In the genomic region with DNA sequence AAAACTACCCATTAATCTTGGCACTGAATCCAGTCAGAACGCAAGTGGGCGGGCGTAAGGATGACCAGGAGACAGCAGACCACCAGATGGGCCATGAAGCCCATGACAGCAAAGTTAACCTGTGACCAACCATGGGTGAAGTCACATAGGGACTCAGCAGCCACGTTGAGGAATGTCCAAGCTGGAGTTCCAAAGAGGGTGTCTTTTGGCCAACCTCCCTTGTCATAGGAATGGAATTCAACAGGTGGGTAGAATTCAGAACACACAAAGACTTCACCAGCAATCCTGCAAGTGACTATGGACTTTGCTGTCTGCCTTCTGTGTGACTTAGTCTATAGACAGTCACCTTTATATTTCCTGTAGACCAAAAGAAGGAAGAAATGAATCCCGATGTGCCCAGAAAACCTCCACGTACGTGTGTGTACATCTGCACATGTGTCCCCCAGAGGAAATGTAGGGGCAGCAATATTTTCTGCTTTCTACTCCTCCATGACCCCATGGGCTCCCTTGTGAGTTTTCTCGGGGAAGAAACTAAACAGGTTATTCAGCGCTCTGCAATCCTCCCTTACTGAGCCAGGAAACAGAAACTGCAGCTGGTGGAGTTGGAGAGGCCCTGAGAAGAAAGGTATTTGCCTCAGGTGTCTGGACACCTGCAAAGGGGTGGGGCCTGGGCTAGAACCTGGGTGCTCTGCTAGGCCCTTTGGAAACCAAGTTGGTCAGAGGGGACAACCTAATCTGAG, we compare ENCODE assay signal across 14 mouse cellular contexts. TPM values are rescaled to one million over a fixed set of nuclear protein-coding genes. Genes with fewer than 3 reads are reported as not detected.
DNase-seq lines count a peak whose midpoint lies in the region; ATAC-seq and TF ChIP-seq lines count a peak whose summit lies in the region.
"Had no signal": no experiment of that assay in that cellular context is flagged by ENCODE, and none has a peak within 500 bp of the region (broad histone marks: within the 10 kb centered on the region; RNA-seq: fewer than 3 reads in every experiment).

No protein-coding gene starts in this region.

- H3K4me3 ChIP-seq in lung, embryonic 14.5 days (ENCODE audit: low read depth, low read length): no peak overlapping the region
- no peak overlapping the region for H3K4me3 ChIP-seq in lung, adult 2 months (replicated peaks; ENCODE audit: extremely low read depth, low read depth, low read length)
- H3K4me3 ChIP-seq in intestine, embryonic 14.5 days (ENCODE audit: low read depth, low read length): no peak overlapping the region
- H3K4me3 ChIP-seq in kidney, embryonic 16.5 days (ENCODE audit: low read length): no peak overlapping the region
- H3K4me3 ChIP-seq in small intestine, adult 2 months (ENCODE audit: low read depth, low read length): no peak overlapping the region; the same call in 1 of the 2 replicates
- H3K4me3 ChIP-seq in cerebellum, adult 2 months (replicated peaks; ENCODE audit: insufficient read depth, low read depth, low read length): no peak overlapping the region
- H3K4me3 ChIP-seq: heart, embryonic 13.5 days; midbrain, embryonic 12.5 days had no signal

- WGBS in lung, embryonic 14.5 days: 59% methylated on average over 9 of the region's 9 CpGs
- WGBS in lung, adult 2 months: 59% methylated on average over 9 of the region's 9 CpGs
- WGBS in intestine, embryonic 14.5 days: 67% methylated on average over 9 of the region's 9 CpGs
- WGBS in kidney, embryonic 16.5 days: 60% methylated on average over 9 of the region's 9 CpGs
- 29% methylated on average over 9 of the region's 9 CpGs for WGBS in small intestine, adult 2 months
- WGBS in cerebellum, adult 2 months: 79% methylated on average over 9 of the region's 9 CpGs

- DNase-seq in lung, embryonic 14.5 days: peak; percentile 54
- no peak for DNase-seq in lung, adult 2 months
- no peak for DNase-seq in intestine, embryonic 14.5 days (ENCODE audit: low spot score)
- no peak for DNase-seq in frontal cortex, adult 2 months (ENCODE audit: extremely low spot score in 1 of 2, low spot score in 1 of 2)
- no peak for DNase-seq in cerebellum, adult 2 months
- DNase-seq: adrenal gland, adult 8-10 months; cerebellum, adult 11-12 months; thymus, postnatal 25 days had no signal

- H3K4me2 ChIP-seq in lung, embryonic 14.5 days: no peak overlapping the region
- no peak overlapping the region for H3K4me2 ChIP-seq in intestine, embryonic 14.5 days (ENCODE audit: low read length)
- H3K4me2 ChIP-seq in kidney, embryonic 16.5 days (replicated peaks; ENCODE audit: low read depth, low read length): no peak overlapping the region
- H3K4me2 ChIP-seq: heart, embryonic 13.5 days; midbrain, embryonic 12.5 days had no signal

- H3K9me3 ChIP-seq in lung, embryonic 14.5 days (ENCODE audit: low read depth, low read length): no peaks in the 10 kb centered on the region
- H3K9me3 ChIP-seq in intestine, embryonic 14.5 days (ENCODE audit: control insufficient read depth, low read length): no peaks in the 10 kb centered on the region
- H3K9me3 ChIP-seq in kidney, embryonic 16.5 days (ENCODE audit: low read length): no peaks in the 10 kb centered on the region
- H3K9me3 ChIP-seq: G1E; heart, embryonic 13.5 days; midbrain, embryonic 12.5 days had no signal

- ATAC-seq in lung, embryonic 14.5 days (ENCODE audit: insufficient read depth): peak; percentile 48
- peak; percentile 50 for ATAC-seq in intestine, embryonic 14.5 days (replicated peaks; ENCODE audit: low FRiP score, low TSS enrichment, low read depth)
- ATAC-seq in kidney, embryonic 16.5 days (ENCODE audit: low FRiP score, low TSS enrichment): peak; percentile 71
- no peak for ATAC-seq in erythroid progenitor cell, adult 5-6 weeks (replicated peaks; ENCODE audit: low FRiP score, poor library complexity, severe bottlenecking)

- no peak for TF ChIP-seq POLR2A in lung, adult 2 months (IDR thresholded peaks at IDR 0.05; ENCODE audit: borderline replicate concordance, extremely low read depth, low read depth, low read length)
- TF ChIP-seq POLR2A in small intestine, adult 2 months (IDR thresholded peaks at IDR 0.05; ENCODE audit: low read depth, low read length): 0 out of 2 replicates have a peak, but pooled peaks have one; percentile 19
- no peak for TF ChIP-seq POLR2A in cerebellum, adult 2 months (IDR thresholded peaks at IDR 0.05; ENCODE audit: borderline replicate concordance, insufficient read depth, low read length)

- peaks cover 10% of the 10 kb centered on the region; the same call in 1 of the 2 replicates for H3K4me1 ChIP-seq in lung, embryonic 14.5 days (ENCODE audit: insufficient read depth)
- H3K4me1 ChIP-seq in lung, adult 2 months (ENCODE audit: control insufficient read depth, insufficient read depth, low read length): peaks cover 36% of the 10 kb centered on the region
- peaks cover 16% of the 10 kb centered on the region; the same call in 1 of the 2 replicates for H3K4me1 ChIP-seq in intestine, embryonic 14.5 days (replicated peaks; ENCODE audit: control insufficient read depth, insufficient read depth, low read length)
- H3K4me1 ChIP-seq in kidney, embryonic 16.5 days (ENCODE audit: insufficient read depth, low read length): peaks cover 19% of the 10 kb centered on the region
- H3K4me1 ChIP-seq in small intestine, adult 2 months (ENCODE audit: control insufficient read depth, insufficient read depth, insufficient read length, low read length): peaks cover 17% of the 10 kb centered on the region
- no peaks in the 10 kb centered on the region for H3K4me1 ChIP-seq in cerebellum, adult 2 months (ENCODE audit: control insufficient read depth, insufficient read depth, low read length)
- H3K4me1 ChIP-seq: midbrain, embryonic 12.5 days had no signal

- no peaks in the 10 kb centered on the region for H3K27me3 ChIP-seq in lung, embryonic 14.5 days (ENCODE audit: insufficient read depth, low read length)
- no peaks in the 10 kb centered on the region for H3K27me3 ChIP-seq in intestine, embryonic 14.5 days (replicated peaks; ENCODE audit: control insufficient read depth, insufficient read depth, low read length)
- no peaks in the 10 kb centered on the region for H3K27me3 ChIP-seq in kidney, embryonic 16.5 days (ENCODE audit: insufficient read depth, low read length)
- H3K27me3 ChIP-seq in small intestine, adult 2 months (ENCODE audit: control insufficient read depth, insufficient read depth, low read length): no peaks in the 10 kb centered on the region
- no peaks in the 10 kb centered on the region for H3K27me3 ChIP-seq in cerebellum, adult 2 months (ENCODE audit: control insufficient read depth, insufficient read depth, low read length)
- H3K27me3 ChIP-seq: heart, embryonic 13.5 days; midbrain, embryonic 12.5 days had no signal

- peaks cover 49% of the 10 kb centered on the region for H3K36me3 ChIP-seq in lung, embryonic 14.5 days (ENCODE audit: insufficient read depth)
- peaks cover 49% of the 10 kb centered on the region for H3K36me3 ChIP-seq in intestine, embryonic 14.5 days (ENCODE audit: control insufficient read depth, insufficient read depth, low read length)
- peaks cover 49% of the 10 kb centered on the region for H3K36me3 ChIP-seq in kidney, embryonic 16.5 days (ENCODE audit: insufficient read depth, low read length)
- H3K36me3 ChIP-seq in small intestine, adult 2 months (ENCODE audit: control insufficient read depth, insufficient read depth, low read length): peaks cover 30% of the 10 kb centered on the region
- H3K36me3 ChIP-seq: G1E had no signal

- H3K27ac ChIP-seq in lung, embryonic 14.5 days (ENCODE audit: low read depth): peak overlapping the region; percentile 87
- H3K27ac ChIP-seq in intestine, embryonic 14.5 days (ENCODE audit: low read depth): peak overlapping the region; percentile 10; the same call in 1 of the 2 replicates
- peak overlapping the region; percentile 86 for H3K27ac ChIP-seq in kidney, embryonic 16.5 days (ENCODE audit: low read length)
- peak overlapping the region; percentile 87 for H3K27ac ChIP-seq in small intestine, adult 2 months (ENCODE audit: insufficient read depth, low read depth, low read length)
- H3K27ac ChIP-seq in cerebellum, adult 2 months (ENCODE audit: insufficient read depth, low read length): no peak overlapping the region
- H3K27ac ChIP-seq: heart, embryonic 13.5 days; midbrain, embryonic 12.5 days had no signal

- H3K9ac ChIP-seq in lung, embryonic 14.5 days: no peak overlapping the region
- H3K9ac ChIP-seq in intestine, embryonic 14.5 days (ENCODE audit: low read length): no peak overlapping the region
- H3K9ac ChIP-seq in kidney, embryonic 16.5 days (replicated peaks; ENCODE audit: low read length): no peak overlapping the region; the same call in 1 of the 2 replicates
- H3K9ac ChIP-seq: heart, embryonic 13.5 days; midbrain, embryonic 12.5 days had no signal

- TF ChIP-seq CTCF in lung, embryonic 14.5 days (IDR thresholded peaks at IDR 0.05; ENCODE audit: low read depth): no peak
- TF ChIP-seq CTCF in lung, adult 2 months (IDR thresholded peaks at IDR 0.05; ENCODE audit: insufficient read depth, low read length): no peak
- no peak for TF ChIP-seq CTCF in small intestine, adult 2 months (IDR thresholded peaks at IDR 0.05; ENCODE audit: extremely low read depth, insufficient read length, insufficient replicate concordance, low read depth, low read length)
- no peak for TF ChIP-seq CTCF in cerebellum, adult 2 months (IDR thresholded peaks at IDR 0.05; ENCODE audit: borderline replicate concordance, insufficient read depth, low read depth, low read length)

RNA-seq across cellular contexts. Expression of a gene that starts 17.7 kb away (rescaled TPM):
- 40.3 and 49.4 TPM in 2 replicates for polyA plus RNA-seq in lung, embryonic 14.5 days (2014; fragmentation: Nextera tagmentation; extraction: Ambion mirVana)
- polyA plus RNA-seq in lung, adult 2 months (2012; rRNA removed): 82.6 and 101 TPM in 2 replicates
- polyA plus RNA-seq in intestine, embryonic 14.5 days (2014; fragmentation: Nextera tagmentation; extraction: Ambion mirVana): 29.3 and 33.6 TPM in 2 replicates
- polyA plus RNA-seq in kidney, embryonic 16.5 days (2015; fragmentation: Nextera tagmentation; extraction: Ambion mirVana): 40.9 and 41.5 TPM in 2 replicates
- 8.7 and 12.3 TPM in 2 replicates for polyA plus RNA-seq in small intestine, adult 2 months (2012; rRNA removed)
- total RNA-seq in erythroid progenitor cell, adult 5-6 weeks (2015; ENCODE audit: low replicate concordance): not detected in 2 replicates
- total RNA-seq in erythroid progenitor cell, adult 5-6 weeks (2017; ENCODE audit: low replicate concordance): 0.39 and 11.4 TPM in 2 replicates
- polyA plus RNA-seq in frontal cortex, adult 2 months (2012; rRNA removed): 13.9 and 14.1 TPM in 2 replicates
- 23.1 and 24.4 TPM in 2 replicates for polyA plus RNA-seq in cerebellum, adult 2 months (2012; rRNA removed)
- polyA plus RNA-seq: G1E had no signal
